Mouse (Mus musculus) cerebellum, adult 11 months (tissue): ENCODE data around the gene Cwc25.
A peak's percentile ranks its signal among the peaks of the same experiment; 100 is the strongest.
"Not testable (repeated sequence)": the region's sequence is repeated elsewhere in the genome, so short reads cannot be mapped to it uniquely, and the experiment has no call there.

Experiments
- DNase-seq: peaks from one replicate; pipeline ENCODE4 v3.0.0; 2022

Cwc25 gene

GRCm38 (mm10) chr11:97771410-97771809, 5.1 kb upstream of the Cwc25 start:
- DNase-seq, result no peak

GRCm38 (mm10) chr11:97769704-97770103, 3.3 kb upstream of the Cwc25 start:
- no peak for DNase-seq

GRCm38 (mm10) chr11:97761638-97762037, 4.7 kb downstream of the Cwc25 start:
- no peak for DNase-seq

GRCm38 (mm10) chr11:97758942-97759341, 7.4 kb downstream of the Cwc25 start:
- DNase-seq, result no peak

GRCm38 (mm10) chr11:97758125-97758524, 8.2 kb downstream of the Cwc25 start:
- no peak for DNase-seq

- no peak for DNase-seq
Observed at GRCm38 (mm10) chr11:97753277-97753676, 13.1 kb downstream of the Cwc25 start.

GRCm38 (mm10) chr11:97748496-97748895, 17.9 kb downstream of the Cwc25 start:
- DNase-seq, result no peak

DNA sequence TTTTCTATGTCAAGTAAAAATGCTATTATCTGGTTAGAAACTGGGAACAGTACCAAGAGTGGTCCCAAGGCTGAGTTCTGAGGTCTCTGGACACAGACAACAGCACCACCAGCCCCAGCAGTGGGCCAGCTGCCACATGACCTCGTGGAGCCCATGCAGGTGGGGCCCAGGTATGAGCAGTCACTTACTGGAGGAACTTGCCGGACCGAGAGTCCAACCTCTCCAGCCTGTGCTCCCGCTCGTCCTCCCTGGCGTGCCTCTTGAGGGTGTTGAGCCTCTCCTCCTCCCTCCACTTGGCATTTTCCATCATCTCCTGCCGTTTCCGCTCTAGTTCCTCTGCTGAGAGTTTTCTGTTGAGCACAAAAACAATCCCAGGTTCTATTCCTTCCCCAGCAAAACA, 18.6 kb downstream of the Cwc25 start:
- no peak for DNase-seq

- DNase-seq, result no peak
Observed at GRCm38 (mm10) chr11:97745331-97745721, 21.0 kb downstream of the Cwc25 start.

- peak; percentile 98 for DNase-seq
Observed at GRCm38 (mm10) chr11:97744718-97745330, 21.5 kb downstream of the Cwc25 start.

DNA sequence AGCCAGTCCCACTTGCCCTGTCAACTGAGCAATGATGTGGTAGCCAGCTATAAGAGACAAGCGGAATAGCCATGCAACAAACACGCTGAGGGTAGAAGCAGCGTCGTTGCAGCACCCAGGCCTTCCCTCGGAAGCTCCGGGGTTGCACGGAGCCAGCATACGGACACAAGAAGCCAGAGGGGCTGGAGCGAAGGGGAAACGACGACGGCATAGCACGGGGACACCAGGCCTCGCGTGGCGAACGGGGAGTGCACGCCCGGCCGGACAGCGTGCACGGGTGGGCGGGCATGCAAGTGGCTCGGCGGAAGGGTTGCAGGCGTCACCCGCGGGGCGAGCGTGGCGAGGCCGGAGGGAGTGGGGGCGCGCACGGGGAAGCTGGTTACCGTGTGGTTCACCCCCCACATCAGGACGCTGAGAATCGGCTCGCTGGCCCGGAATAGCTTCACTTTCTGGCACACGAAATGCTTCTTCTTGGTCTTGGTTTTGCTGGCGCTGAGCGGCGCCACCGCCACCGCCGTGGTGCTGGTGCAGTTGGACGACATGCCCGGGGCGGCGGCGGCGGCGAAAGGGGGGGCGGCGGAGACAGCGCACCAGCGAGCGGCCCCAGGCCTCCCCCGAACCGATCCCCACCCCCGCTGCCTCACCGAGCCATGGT, 22.2 kb downstream of the Cwc25 start, which contains the start of gene Pip4k2b:
TSS of gene Pip4k2b (minus strand) at position 642 of the 655 bp plus-strand sequence.
- no peak for DNase-seq

- DNase-seq, result no peak
Observed at GRCm38 (mm10) chr11:97743423-97743822, 22.9 kb downstream of the Cwc25 start.

DNA sequence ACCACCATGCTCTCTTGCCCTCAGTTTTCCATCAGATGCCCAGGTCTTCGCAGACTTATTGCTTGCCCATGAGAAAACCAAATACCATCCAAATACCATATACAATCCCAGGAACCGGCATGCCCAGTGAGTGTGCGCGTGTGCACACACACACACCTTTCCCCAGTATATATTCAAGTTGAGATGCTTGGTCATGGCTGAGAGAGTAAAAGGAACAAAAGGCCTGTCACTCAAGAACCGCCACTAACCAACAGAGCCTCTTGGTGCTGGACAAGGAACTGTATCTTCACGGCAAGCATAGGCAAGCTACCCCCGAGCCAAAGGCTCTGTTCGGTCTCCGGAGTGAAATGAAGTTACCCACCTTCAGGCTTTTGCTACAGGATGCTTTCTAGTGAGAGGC, 23.8 kb downstream of the Cwc25 start:
- no peak for DNase-seq

GRCm38 (mm10) chr11:97742157-97742556, 24.2 kb downstream of the Cwc25 start:
- no peak for DNase-seq

GRCm38 (mm10) chr11:97740190-97740589, 26.2 kb downstream of the Cwc25 start:
- no peak for DNase-seq

- no peak for DNase-seq
Observed at GRCm38 (mm10) chr11:97739155-97739554, 27.2 kb downstream of the Cwc25 start.

DNA sequence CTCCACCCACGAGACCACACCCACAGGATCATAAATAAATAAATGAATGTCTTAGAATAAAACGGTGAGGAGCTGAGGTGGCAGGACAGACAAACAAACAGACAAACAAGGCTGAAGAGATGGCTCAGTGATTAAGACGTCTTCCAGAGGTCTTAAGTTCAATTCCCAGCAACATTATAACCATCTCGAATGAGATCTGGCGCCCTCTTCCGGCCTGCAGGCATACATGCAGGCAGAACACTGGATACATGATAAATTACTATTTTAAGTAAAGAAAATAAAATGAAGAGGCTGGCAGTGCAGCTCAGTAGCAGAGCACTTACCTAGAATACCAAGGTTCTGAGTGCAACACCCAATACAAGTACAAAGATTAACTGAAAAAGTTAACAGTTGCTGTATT, 27.7 kb downstream of the Cwc25 start:
- no peak for DNase-seq

DNA sequence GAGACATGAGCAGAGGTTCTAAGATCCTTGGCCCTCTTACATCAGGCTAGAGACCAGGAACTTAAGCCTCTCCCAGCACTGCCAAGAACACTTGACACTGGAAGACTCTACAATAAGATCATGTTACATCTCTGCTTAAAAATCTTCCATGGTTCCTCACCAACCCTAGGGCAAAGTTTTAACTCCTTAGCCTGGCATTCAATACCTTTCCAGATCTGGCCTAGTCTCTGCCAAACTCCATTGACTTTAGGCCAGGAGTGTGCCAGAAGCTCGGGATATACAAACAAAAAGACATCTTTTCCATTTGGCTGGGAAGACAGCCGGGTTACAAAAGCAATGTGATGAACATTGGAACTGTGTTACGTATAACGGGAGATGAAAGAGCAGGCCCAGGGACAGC, 28.8 kb downstream of the Cwc25 start:
- no peak for DNase-seq

DNA sequence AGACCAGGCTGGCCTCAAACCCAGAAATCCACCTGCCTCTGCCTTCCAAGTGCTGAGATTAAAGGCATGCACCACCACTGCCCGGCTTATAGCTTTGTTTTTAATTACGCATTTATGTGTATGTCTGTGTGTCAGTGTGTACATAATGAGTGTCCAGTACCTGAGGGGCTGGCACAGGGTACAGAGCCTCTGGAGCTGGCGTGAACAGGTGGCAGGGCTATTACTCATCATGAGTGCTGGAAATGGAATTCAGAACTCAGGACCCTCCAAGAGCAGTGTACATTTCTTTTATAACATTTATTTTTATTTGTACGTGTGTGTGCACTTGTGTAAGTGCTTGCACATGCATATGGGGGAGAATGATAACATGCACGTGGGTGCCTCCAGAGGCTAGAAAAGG, 29.7 kb downstream of the Cwc25 start:
- no peak for DNase-seq

- DNase-seq, result not testable (repeated sequence)
Observed at GRCm38 (mm10) chr11:97734810-97735209, 31.5 kb downstream of the Cwc25 start.

DNA sequence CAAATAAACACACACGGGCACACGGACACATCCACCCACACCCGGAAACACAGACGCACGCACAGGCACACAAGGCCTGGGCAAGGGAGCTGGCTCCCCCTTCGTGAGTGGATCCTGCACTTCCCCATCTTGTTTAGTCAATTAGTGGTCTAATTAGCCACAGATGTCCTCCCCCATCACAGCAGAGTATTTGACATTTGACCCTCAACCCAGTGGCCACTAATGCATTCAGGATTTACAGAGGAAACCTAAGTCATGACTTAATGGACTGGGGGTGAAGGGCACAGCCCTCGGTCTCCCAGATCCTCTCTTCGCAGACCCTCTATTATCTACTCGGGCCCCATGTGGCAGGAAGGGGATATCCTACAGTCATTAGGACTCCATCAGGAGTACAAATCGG, 32.7 kb downstream of the Cwc25 start:
- no peak for DNase-seq

DNA sequence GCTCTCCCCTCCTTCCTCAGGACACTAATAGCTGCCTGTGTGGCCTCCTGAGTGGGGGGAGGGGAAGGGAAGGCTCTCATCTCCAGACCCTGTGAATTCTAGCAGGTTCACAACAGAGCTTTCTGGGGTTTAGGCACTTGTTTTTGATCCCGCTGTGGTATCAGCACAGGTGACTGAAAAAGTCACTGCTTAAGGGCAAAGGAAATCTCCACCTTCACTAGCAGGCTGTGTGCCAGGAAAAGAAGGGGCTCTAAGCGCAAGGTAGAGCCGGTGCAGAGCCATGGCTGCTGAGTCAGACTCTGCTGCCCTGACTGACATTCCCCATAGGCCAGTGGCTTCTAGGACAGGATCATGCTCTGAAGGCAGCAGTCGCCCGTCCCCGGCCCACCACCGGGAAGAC, 37.6 kb downstream of the Cwc25 start:
- DNase-seq, result no peak

DNA sequence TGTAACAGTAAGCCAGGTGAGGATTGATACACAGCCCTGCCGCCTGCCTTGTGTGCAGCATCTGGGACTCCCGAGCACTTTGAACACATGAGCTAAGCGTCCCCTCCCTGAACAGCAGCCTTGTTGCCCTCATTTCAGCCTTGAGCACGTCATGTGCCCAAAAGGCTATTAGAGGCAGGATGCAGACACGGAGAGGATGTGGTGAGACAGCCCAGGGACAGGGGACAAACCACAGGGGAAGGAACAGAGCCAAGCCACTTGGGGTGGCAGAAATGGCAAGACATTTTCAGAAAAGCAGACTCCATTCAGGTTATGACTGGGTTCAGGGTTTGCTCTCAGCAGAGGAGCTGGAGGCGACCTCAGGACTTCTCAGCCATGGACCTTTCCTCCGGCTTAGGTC, 38.0 kb downstream of the Cwc25 start:
- no peak for DNase-seq

DNA sequence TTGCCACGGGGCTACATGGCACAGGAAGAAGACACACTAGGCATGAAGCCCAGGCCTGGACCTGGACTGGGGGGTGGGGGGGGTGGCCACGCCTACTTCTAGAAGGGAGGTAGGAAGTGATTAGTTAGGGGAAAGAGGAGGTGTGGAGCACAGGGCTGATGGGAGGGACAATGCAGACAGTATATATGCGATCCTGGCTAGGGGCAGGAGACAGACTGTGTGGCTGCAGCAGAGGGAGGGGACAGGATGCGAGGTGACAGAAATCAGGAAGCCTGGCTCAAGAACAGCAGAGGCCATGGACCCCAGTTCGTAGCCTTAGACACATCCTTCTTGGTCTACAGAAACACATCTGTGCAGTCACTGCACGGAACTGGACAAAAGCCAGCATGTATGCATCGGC, 42.6 kb downstream of the Cwc25 start:
- DNase-seq, result no peak

DNA sequence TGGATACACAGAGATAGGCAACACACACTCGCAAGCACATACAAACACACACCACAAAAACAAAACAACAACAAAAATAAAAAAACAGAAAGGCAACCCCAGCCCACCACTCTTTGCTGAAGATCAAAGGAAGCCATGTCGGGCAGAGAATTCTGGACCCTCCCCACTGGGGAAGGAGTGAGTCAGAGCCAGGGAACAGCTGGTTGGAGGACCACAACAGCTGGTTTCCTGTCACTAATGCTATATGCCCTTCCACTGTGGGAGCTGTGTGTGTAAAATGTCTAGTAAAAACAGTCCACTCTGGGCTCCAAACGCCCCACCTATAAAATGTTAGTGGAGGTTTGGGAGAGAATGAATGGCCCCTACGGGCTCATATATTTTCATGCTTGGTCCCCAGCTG, 45.0 kb downstream of the Cwc25 start:
- DNase-seq, result no peak
